Mouse (Mus musculus): ENCODE data around the gene Gm20538. TPM values are rescaled to one million over a fixed set of nuclear protein-coding genes. Genes with fewer than 3 reads are reported as not detected.

Gene Gm20538
- polyA plus RNA-seq, 1 experiment from 2014 or later = not detected

GRCm38 (mm10) chr19:44562652-44563206 is 10.1 kb upstream of the Gm20538 start, which contains the start of gene Hif1an:
Gene Hif1an, plus strand, starts transcription at chr19:44562850.
- peaks cover 16% of the 10 kb centered on the region for H3K4me1 ChIP-seq
- peaks cover 27% of the 10 kb centered on the region for H3K36me3 ChIP-seq
- H3K27me3 ChIP-seq (replicated peaks) = peaks cover 3% of the 10 kb centered on the region; the same call in 1 of the 2 replicates
- H3K9me3 ChIP-seq = no peaks in the 10 kb centered on the region
- peak within 1 kb of the TSS; percentile 82 for H3K4me2 ChIP-seq (replicated peaks)
- peak within 1 kb of the TSS; percentile 76 for H3K4me3 ChIP-seq
- WGBS = 1% methylated on average over 33 of the region's 33 CpGs
- peak within 1 kb of the TSS; percentile 79 for H3K9ac ChIP-seq
- peak; percentile 96 for ATAC-seq (ENCODE audit: low FRiP score, low read depth)
- no peak within 1 kb of the TSS for H3K27ac ChIP-seq

GRCm38 (mm10) chr19:44554861-44555590 is 2.4 kb upstream of the Gm20538 start, which contains the start of gene Ndufb8:
Gene Ndufb8, minus strand, starts transcription at chr19:44555440.
- Histone ChIP-seq H3K4me1 (peaks cover 6% of the 10 kb centered on the region), H3K27ac (peak within 1 kb of the TSS; percentile 29; the same call in 1 of the 2 replicates), H3K27me3 (replicated peaks) (peaks cover 3% of the 10 kb centered on the region; the same call in 1 of the 2 replicates), H3K4me2 (replicated peaks) (peak within 1 kb of the TSS; percentile 74), H3K9me3 (no peaks in the 10 kb centered on the region), H3K36me3 (peaks cover 32% of the 10 kb centered on the region), H3K9ac (peak within 1 kb of the TSS; percentile 86), H3K4me3 (peak within 1 kb of the TSS; percentile 76)
- under 1% methylated on average over 50 of the region's 50 CpGs for WGBS
- peak; percentile 87 for ATAC-seq (ENCODE audit: low FRiP score, low read depth)

DNA sequence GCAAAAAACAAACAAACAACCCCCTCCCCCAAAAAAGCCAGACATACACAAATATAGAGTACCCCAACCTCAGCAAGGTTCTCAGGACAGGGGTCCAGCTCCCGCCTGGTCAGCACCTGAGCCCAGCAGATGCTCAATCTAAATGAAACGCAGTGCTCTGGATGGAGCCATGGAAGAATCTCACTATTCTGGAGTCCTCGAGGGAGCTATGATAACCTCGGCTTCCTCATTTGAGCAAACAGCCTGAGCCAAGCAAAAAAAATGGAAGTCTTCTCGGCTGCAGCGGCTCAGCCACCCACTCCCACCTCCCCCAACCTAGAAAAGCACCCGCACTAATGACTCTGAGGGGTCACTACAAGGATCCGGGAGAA is 1.8 kb upstream of the Gm20538 start:
- no peak overlapping the region for H3K27ac ChIP-seq
- peaks cover 3% of the 10 kb centered on the region; the same call in 1 of the 2 replicates for H3K27me3 ChIP-seq (replicated peaks)
- peak overlapping the region; percentile 86 for H3K9ac ChIP-seq
- no peaks in the 10 kb centered on the region for H3K9me3 ChIP-seq
- peak overlapping the region; percentile 74 for H3K4me2 ChIP-seq (replicated peaks)
- WGBS = 6% methylated on average over 8 of the region's 8 CpGs
- H3K4me1 ChIP-seq = peaks cover 6% of the 10 kb centered on the region
- H3K36me3 ChIP-seq = peaks cover 37% of the 10 kb centered on the region
- peak overlapping the region; percentile 76 for H3K4me3 ChIP-seq
- peak; percentile 34 for ATAC-seq (ENCODE audit: low FRiP score, low read depth)

- Histone ChIP-seq H3K36me3 (peaks cover 49% of the 10 kb centered on the region), H3K4me1 (peaks cover 6% of the 10 kb centered on the region), H3K27ac (no peak overlapping the region), H3K27me3 (replicated peaks) (no peaks in the 10 kb centered on the region), H3K4me3 (no peak overlapping the region), H3K4me2 (replicated peaks) (peak overlapping the region; percentile 74; the same call in 1 of the 2 replicates), H3K9ac (no peak overlapping the region), H3K9me3 (no peaks in the 10 kb centered on the region)
- no peak for ATAC-seq (ENCODE audit: low FRiP score, low read depth)
- WGBS = 96% methylated on average over 4 of the region's 4 CpGs
Observed at GRCm38 (mm10) chr19:44553286-44553685, 655 bp upstream of the Gm20538 start.

- H3K27ac ChIP-seq = no peak within 1 kb of the TSS
Observed at GRCm38 (mm10) chr19:44545321-44546041, 7.2 kb downstream of the Gm20538 start, which contains the start of gene Sec31b. Gene Sec31b, minus strand, starts transcription at chr19:44545864.

GRCm38 (mm10) chr19:44544775-44545174 is 7.9 kb downstream of the Gm20538 start:
- Histone ChIP-seq H3K4me1 (peaks cover 6% of the 10 kb centered on the region), H3K4me3 (no peak overlapping the region), H3K27ac (no peak overlapping the region), H3K9ac (no peak overlapping the region), H3K36me3 (peaks cover 20% of the 10 kb centered on the region), H3K4me2 (replicated peaks) (peak overlapping the region; percentile 89), H3K9me3 (peaks cover 15% of the 10 kb centered on the region; the same call in 1 of the 2 replicates), H3K27me3 (replicated peaks) (no peaks in the 10 kb centered on the region; the same call in 1 of the 2 replicates)
- no peak for ATAC-seq (ENCODE audit: low FRiP score, low read depth)
- WGBS = 3% methylated on average over 13 of the region's 13 CpGs

More at GRCm38 (mm10) chr19:44545321-44546041, 7.2 kb downstream of the Gm20538 start, which contains the start of gene Sec31b:
- Histone ChIP-seq H3K4me1 (peaks cover 6% of the 10 kb centered on the region), H3K9ac (peak within 1 kb of the TSS; percentile 61), H3K4me2 (replicated peaks) (peak within 1 kb of the TSS; percentile 89), H3K27me3 (replicated peaks) (no peaks in the 10 kb centered on the region; the same call in 1 of the 2 replicates), H3K4me3 (peak within 1 kb of the TSS; percentile 48), H3K9me3 (peaks cover 10% of the 10 kb centered on the region; the same call in 1 of the 2 replicates), H3K36me3 (peaks cover 27% of the 10 kb centered on the region)
- 1% methylated on average over 47 of the region's 47 CpGs for WGBS
- ATAC-seq (ENCODE audit: low FRiP score, low read depth) = peak; percentile 53

DNA sequence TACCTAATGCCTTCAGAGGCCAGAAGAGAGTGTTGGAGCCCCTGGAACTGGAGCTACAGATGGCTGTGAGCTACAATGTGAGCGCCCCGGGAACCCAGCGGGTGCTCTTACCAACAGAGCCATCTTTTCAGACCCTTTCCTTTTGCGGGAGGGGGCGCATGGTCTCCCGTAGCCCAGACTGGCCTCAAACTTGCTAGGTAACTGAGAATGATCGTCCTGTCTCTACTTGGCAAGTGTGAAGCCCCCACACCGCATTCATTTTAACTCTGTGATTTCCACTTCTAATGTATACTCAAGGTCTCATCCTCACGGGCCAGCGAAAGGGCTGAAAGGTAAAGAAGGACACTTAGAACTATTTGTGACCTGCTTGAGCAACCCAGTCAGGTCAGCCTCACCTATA is 8.3 kb downstream of the Gm20538 start:
- 62% methylated on average over 10 of the region's 10 CpGs for WGBS
- peaks cover 15% of the 10 kb centered on the region; the same call in 1 of the 2 replicates for H3K9me3 ChIP-seq
- peaks cover 6% of the 10 kb centered on the region for H3K4me1 ChIP-seq
- no peak overlapping the region for H3K4me2 ChIP-seq (replicated peaks)
- ATAC-seq (ENCODE audit: low FRiP score, low read depth) = no peak
- no peaks in the 10 kb centered on the region; the same call in 1 of the 2 replicates for H3K27me3 ChIP-seq (replicated peaks)
- no peak overlapping the region for H3K27ac ChIP-seq
- H3K4me3 ChIP-seq = no peak overlapping the region
- peaks cover 16% of the 10 kb centered on the region for H3K36me3 ChIP-seq
- H3K9ac ChIP-seq = no peak overlapping the region

DNA sequence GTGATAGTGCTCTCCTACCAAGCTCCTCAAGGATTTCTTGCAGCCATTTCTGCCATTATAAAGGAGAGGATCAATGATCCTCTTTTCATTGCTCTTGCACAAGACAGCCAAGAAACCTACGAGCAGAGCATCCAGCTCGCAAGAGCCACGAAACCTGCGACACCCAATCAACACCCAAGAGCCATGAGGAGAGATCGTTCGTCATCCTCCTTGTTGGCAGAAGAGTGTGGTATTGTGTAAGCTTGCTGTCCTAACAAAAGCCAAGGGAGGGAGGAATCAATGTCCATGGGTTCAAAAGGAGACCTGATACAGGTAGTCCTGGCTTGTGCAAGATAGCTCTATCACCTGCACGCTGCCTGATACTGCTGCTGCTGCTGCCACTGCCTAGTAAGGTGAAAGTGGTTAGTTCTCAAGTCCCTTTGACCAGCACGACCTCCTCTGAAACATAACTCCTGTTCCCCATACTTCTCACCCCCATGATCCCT is 9.9 kb downstream of the Gm20538 start:
- H3K27me3 ChIP-seq (replicated peaks) = no peaks in the 10 kb centered on the region; the same call in 1 of the 2 replicates
- no peak for ATAC-seq (ENCODE audit: low FRiP score, low read depth)
- WGBS = 90% methylated on average over 8 of the region's 8 CpGs
- H3K4me3 ChIP-seq = no peak overlapping the region
- H3K27ac ChIP-seq = no peak overlapping the region
- peaks cover 6% of the 10 kb centered on the region for H3K4me1 ChIP-seq
- H3K9me3 ChIP-seq = peaks cover 15% of the 10 kb centered on the region; the same call in 1 of the 2 replicates
- no peak overlapping the region for H3K9ac ChIP-seq
- H3K36me3 ChIP-seq = peaks cover under 1% of the 10 kb centered on the region
- no peak overlapping the region for H3K4me2 ChIP-seq (replicated peaks)

DNA sequence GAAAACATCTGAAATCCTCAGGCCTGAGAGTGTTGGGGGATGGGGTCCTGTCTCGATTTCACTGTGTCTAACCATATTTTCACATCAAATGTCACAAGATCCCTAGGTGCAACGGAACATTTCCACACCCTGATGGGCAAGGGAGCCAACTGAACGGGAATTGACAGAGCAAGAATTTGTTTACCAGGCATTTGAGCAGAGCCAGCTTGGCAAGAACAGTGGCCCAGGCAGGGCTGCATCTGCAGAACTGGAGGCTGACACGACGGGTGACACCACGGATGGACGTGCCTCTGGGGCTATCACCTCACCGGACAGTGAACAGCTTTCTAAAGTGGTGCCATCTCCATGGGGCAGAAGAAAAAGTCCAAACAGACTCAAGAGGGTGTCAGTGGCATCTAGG is 15.2 kb downstream of the Gm20538 start:
- Histone ChIP-seq H3K4me1 (no peaks in the 10 kb centered on the region), H3K4me3 (no peak overlapping the region), H3K9me3 (peaks cover 15% of the 10 kb centered on the region; the same call in 1 of the 2 replicates), H3K27me3 (replicated peaks) (peaks cover 5% of the 10 kb centered on the region; the same call in 1 of the 2 replicates), H3K4me2 (replicated peaks) (no peak overlapping the region), H3K9ac (no peak overlapping the region), H3K27ac (no peak overlapping the region), H3K36me3 (no peaks in the 10 kb centered on the region)
- WGBS = 86% methylated on average over 8 of the region's 8 CpGs
- no peak for ATAC-seq (ENCODE audit: low FRiP score, low read depth)

DNA sequence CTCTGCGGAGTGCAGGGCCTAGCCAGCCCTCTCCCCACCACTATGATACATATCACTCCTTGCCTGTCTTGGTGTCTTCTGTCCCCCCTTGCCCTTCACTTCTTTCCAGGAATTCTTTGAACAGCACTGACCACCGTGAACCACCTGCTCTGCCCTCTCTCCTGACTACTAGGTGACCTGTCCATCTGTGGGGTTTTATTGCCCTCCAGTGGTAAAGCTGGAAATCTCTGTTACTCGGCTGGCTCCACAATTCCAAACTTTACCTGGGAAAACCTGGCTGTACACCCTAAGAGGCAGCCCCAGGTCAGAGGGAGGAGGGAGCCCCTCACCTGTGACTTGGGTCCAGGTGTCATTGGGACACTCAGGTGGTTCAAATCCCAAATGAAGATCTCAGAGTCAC is 17.3 kb downstream of the Gm20538 start:
- ATAC-seq (ENCODE audit: low FRiP score, low read depth) = no peak
- WGBS = 32% methylated on average over 3 of the region's 3 CpGs
- H3K27me3 ChIP-seq (replicated peaks) = peaks cover 10% of the 10 kb centered on the region
- no peak overlapping the region for H3K4me2 ChIP-seq (replicated peaks)
- H3K4me3 ChIP-seq = no peak overlapping the region
- H3K4me1 ChIP-seq = no peaks in the 10 kb centered on the region
- H3K9me3 ChIP-seq = peaks cover 4% of the 10 kb centered on the region; the same call in 1 of the 2 replicates
- H3K27ac ChIP-seq = no peak overlapping the region
- H3K36me3 ChIP-seq = no peaks in the 10 kb centered on the region
- no peak overlapping the region for H3K9ac ChIP-seq

DNA sequence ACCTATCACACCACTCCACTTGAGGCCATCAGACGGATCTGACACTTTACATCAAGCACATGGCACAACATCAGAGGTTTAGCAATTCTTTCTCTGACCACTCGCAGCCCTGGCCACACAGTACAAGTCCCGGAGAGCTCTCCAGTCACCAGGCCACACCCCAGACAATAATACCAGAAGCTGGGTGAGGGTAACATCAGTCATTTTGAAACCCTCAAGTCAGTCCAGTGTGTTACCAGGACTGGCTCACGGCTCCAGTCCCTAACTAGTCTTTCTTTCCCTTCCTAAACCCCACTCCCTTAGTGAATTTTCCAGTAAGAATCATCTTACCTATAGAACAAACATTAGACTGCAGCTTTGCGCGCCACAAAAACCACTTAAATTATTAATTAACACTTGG is 22.6 kb downstream of the Gm20538 start:
- Histone ChIP-seq H3K36me3 (no peaks in the 10 kb centered on the region), H3K4me2 (replicated peaks) (no peak overlapping the region), H3K9me3 (no peaks in the 10 kb centered on the region), H3K27ac (no peak overlapping the region), H3K27me3 (replicated peaks) (peaks cover 10% of the 10 kb centered on the region), H3K9ac (no peak overlapping the region), H3K4me1 (no peaks in the 10 kb centered on the region), H3K4me3 (no peak overlapping the region)
- WGBS = 82% methylated on average over 6 of the region's 6 CpGs
- ATAC-seq (ENCODE audit: low FRiP score, low read depth) = no peak
